Mouse (Mus musculus) cerebellum, adult 9-11 months (tissue): Measurements from ENCODE around the gene Casp14.
"Not testable (repeated sequence)": the region's sequence is repeated elsewhere in the genome, so short reads cannot be mapped to it uniquely, and the experiment has no call there.

ENCODE experiments used
- DNase-seq: peaks from one replicate; pipeline ENCODE4 v3.0.0; 2022

Casp14 gene

GRCm38 (mm10) chr10:78718056-78718455 is at the start of gene Casp14:
Casp14 (minus strand) TSS chr10:78718294.
- DNase-seq: no peak

- no peak for DNase-seq
These were observed 47.5 kb upstream of the Casp14 start for GRCm38 (mm10) chr10:78765570-78765969.

GRCm38 (mm10) chr10:78756021-78756420 is 37.9 kb upstream of the Casp14 start:
- peak; percentile 62 for DNase-seq

GRCm38 (mm10) chr10:78752452-78753191 is 34.5 kb upstream of the Casp14 start, which contains the start of gene Ccdc105:
Ccdc105 (minus strand) TSS chr10:78753065.
- peak; percentile 86 for DNase-seq

DNA sequence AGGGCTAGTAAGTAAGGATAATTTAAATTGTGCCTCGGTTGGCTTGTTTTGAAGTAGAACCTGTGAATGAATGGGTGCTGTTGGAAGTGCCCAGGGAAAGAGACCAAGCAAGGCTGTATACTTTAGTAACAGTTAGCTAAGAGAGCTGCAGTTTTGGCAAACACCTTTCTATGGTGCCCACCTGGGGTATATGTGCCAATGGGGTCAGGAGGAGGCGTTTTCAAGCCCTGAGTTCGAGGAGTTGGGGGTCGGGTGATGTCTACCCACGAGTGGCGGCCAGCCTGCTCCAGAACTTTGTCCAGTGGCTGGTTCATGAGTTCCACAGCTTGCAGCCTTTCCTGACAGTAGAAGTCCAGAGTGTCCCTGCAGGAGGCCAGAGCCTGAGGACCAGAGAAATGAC is 30.9 kb upstream of the Casp14 start:
- DNase-seq: no peak

- no peak for DNase-seq
These were observed 30.1 kb upstream of the Casp14 start for GRCm38 (mm10) chr10:78748161-78748560.

DNA sequence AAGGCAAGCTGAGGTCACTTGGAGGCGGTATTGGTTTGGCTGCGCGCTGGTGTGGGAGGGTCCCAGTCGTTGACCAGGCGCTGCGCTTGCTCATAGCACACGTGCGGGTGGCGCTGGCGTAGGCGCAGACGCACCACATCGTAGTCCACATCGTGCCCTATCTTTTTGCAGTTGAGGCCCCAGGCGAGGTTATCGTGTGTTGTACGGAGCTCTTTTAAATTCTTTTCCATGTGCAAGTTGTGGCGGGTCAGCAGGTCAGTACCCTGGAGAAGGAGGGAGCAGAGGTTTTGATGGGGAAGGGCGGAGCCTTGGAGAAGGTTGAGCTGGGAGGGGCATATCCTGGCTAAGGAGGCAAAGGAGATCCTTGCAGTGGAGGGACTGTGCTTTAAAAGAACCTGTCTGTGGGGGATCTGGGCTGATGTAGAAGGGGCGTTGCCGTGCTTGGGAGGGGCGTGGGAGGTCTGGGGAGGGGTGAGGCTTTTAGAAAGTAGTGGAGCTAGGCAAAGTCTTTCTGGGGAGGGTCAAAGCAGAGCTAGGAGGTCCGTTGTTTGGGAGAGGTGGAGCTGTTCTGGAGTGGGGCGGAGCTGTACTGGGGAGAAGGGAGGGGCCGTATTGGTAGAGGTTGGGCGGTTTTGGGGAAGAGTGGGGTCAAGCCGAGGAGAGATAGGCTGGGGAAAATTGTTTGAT is 29.1 kb upstream of the Casp14 start:
- DNase-seq: peak; percentile 30

DNA sequence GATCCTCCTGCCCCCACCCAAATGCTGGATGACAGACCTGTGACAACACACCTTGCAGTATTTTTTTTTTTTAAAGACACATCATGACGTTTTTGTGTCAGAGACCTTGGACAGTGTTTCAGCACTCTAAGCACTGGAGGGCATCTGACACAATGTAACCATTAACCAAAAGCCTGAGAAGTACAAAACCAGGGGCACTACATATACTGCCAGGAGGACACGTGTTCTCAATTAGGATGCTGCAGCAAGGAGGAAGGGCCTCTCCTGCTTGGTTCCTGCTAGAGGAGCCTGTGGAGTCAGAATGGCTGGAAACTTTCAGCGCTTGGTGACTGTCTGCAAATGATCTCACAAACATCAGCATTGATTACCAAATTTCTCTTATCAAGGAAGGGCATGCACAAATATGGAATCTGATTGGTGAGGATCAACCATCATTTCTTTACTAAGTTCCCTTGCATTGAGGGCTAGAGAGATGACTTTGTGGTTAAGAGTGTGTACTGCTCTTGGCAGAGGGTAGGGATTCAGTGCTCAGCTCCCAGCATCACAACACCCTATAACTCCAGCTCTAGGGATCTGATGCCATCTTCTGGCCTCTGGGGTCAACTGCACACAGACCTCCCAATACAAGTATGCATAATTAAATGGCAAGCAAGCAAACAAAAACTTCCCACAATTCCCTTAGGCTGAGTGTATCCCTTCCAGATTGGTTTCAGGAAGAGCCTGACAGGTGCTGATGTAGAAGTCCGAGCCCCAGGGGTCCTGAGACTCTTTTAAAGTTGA is 27.5 kb upstream of the Casp14 start:
- no peak for DNase-seq

DNA sequence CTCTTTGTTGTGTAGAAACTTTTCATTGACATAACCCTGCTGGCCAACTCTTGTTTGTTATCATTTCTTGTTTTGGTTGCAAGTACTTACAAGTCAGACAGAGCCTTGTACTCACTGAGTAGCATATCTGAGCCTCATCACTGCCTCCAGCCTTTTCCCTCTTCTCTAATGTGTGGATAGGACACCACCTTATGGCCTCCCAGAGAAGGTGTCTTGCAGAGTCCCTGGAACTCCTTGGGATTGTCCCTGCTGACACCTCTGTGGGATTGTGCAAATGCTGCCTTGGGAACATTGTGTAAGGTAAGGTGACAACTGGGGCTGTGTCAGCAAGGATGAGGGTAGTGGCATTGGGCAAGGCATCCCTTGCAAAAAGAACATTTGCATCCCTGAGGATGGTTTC is 25.6 kb upstream of the Casp14 start:
- DNase-seq: no peak

DNA sequence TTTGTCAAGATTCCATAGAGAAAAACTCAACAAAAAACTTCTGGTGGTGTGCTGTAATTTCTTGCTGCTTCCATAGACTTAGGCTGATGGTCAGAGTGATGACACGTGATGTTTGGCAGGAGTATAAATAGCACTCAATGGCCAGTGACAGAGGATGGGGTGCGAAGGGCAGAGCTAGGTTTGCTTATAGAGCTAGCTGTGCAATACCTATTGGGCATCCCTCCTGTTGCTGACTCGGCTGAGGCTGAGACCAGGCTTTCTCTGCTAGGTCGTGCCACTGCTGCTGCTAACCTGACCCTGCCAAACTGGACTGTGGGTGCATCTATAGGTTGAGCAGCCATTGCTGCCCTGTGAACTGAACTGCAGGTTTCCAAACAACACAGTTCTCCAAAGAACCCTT is 21.7 kb upstream of the Casp14 start:
- DNase-seq: no peak

DNA sequence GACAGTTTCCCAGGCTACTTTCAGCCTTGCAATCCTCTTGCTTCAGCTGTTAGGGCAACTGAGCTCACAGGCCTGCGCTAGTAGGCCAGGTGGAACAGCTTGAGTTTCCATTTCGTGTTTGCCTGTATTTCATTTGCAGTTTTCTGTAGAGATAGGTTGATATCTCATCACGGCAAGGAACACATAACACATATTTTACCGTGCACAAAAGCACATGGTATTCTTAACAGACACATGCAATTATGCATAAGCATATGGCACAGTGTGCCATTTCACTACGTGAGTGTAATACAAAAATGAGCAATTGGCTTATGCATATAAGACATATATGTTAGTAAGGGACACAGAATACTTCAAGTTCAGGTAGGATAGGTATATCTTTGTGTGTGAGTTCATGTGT is 9.8 kb upstream of the Casp14 start:
- DNase-seq: no peak

GRCm38 (mm10) chr10:78727035-78727434 is 8.9 kb upstream of the Casp14 start:
- DNase-seq: no peak

DNA sequence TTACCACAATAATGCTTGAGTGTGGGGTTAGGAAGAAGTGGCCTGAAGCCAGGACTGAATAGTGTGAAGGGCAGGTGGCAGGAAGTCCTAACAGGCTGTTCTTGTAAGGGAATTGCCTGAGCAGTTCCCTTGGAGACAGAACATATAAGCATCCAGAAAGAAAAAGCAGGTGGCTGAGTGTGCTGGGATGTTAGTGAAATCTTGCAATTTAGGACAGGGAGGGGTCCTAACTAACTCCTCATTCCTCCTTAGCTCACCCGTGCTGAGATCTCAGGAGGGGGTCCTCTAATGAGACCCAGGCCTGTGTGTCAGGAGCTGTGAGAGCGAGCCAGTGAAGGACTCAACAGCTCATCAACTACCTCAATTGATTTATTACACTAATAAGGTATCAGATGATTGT is 5.3 kb upstream of the Casp14 start:
- no peak for DNase-seq

DNA sequence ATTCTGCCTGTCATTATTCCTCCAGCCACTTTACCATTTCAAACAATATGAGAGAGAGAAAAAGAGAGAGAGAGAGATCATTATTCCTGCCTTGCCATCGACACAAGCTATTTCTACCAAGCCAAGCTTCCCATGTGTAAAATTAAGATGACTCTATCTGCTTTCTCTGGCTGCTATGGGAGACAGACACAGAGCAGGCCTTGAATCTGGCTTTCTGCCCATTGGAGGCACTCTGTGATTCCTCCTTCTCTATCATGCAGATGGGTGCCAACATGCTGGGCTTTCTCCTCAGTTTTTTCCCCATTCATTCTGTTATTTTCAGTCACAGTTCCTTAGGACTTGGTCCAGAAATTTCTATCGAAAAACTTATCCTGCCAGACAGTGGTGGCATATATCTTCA is 4.6 kb upstream of the Casp14 start:
- no peak for DNase-seq

- DNase-seq: no peak
These were observed 3.9 kb upstream of the Casp14 start for GRCm38 (mm10) chr10:78722036-78722435.

DNA sequence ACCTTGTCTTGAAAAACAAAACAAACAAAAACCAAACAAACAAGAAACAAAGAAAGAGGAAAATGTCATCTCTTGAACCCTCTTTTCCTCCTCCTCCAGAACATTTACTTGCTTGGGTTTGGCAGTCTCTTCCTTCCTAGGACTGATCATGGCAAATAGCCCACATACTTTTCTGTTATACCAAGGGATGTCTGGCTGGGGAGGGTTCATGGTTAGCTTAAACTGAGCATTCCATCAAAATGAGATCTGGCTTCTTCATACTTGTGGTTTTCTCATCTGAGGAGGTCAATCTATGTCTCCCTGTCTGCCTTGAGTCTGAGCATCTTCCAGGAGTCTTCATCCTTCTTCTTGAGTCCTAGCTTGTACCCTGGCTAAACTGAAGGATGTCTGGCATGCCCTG is 1.9 kb downstream of the Casp14 start:
- no peak for DNase-seq

- no peak for DNase-seq
These were observed 2.9 kb downstream of the Casp14 start for GRCm38 (mm10) chr10:78715156-78715555.

DNA sequence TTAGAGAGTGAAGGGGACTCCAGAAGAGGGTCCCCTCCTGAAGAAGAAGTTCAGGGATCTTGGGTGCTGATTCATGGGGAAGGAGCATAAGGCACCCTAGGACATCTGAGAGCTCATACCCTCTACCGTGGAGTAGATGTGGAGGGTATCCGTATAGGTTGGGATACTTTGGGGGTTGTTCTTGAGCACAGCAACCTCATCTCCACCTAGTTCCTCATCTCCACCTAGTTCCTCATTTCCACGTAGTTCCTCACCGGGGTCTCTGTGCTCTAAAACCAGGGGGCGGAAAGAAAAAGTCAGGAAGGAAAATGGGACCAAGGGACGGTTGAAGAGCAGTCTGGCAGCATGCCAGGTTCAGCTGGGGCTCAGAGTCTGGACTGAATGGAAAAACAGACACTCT is 4.0 kb downstream of the Casp14 start:
- DNase-seq: no peak

DNA sequence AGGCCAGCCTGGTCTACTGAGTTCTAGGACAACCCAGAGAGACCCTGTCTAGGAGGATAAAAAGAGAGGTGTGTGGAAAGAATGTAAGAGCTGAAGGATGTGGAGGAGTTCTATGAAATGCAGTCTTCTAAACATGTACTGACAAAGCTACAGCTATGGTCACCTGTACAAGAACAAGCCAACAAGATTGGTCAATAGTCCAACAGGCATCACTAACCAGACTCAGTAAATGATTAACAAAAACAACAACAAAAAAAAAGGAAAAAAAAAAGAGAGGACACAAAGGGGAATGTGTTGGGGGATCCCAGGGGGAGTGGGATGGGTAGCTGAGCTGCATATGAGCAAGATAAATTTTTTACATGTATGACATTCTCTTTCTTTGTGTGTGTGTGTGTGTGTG is 7.4 kb downstream of the Casp14 start:
- DNase-seq: no peak

GRCm38 (mm10) chr10:78700881-78701280 is 17.2 kb downstream of the Casp14 start:
- DNase-seq: no peak

- DNase-seq: no peak
These were observed 28.1 kb downstream of the Casp14 start for GRCm38 (mm10) chr10:78689973-78690372.

DNA sequence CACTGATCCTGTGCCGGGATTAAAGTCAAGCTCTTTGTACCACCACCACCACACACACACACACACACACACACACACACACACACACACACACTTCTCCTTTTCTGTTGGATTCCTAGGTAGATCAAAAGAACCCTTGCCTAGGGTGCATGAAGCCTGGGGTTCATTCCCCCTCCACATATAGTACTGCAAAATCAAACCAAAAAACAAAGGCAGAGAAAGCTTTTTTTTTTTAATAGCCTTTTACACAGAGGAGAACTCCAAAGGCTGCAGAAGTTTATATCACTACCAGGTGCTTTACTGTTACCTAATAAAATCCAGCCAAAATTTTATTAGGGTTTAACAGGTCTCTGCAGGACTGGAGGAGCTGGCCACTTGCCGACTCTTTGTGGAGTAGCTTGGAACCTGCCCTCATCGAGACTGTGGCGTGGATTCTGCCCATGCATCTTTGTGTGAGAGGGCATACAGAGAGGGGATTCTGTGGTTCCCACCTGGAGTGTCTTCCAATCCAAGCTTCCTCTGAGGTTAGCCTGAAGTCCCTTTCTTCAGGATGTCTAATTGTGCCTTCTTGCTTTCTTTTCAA is 31.0 kb downstream of the Casp14 start:
- DNase-seq: no peak

DNA sequence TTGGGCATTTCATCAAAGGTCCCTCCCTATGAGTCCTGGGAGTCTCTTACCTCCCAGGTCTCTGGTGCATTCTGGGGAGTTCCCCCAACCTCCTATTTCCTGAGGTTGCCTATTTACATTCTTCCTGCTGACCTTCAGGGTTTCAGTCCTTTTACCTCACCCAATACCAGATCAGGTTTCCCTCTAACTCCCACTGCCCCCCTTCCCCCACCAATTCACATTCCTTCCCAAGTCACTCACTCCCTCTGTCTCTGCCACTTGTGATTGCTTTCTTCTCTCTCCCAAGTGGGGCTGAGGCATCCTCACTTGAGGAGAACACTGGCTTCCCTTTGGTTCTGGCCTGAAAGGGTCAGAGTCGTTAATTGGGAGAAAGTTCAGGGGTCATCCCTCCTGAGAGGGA is 48.0 kb downstream of the Casp14 start:
- DNase-seq: not testable (repeated sequence)
